Mouse (Mus musculus) cerebellum, postnatal 36 days (tissue): ENCODE measurements around the gene Isoc2a.
"Not testable (repeated sequence)": the region's sequence is repeated elsewhere in the genome, so short reads cannot be mapped to it uniquely, and the experiment has no call there.

Source experiments
- DNase-seq, 2 experiments: peaks; one replicate each; pipeline ENCODE4 v3.0.0; 2021 to 2022; ENCODE audit warnings: mixed read lengths in 2 of 2

The Isoc2a gene

DNA sequence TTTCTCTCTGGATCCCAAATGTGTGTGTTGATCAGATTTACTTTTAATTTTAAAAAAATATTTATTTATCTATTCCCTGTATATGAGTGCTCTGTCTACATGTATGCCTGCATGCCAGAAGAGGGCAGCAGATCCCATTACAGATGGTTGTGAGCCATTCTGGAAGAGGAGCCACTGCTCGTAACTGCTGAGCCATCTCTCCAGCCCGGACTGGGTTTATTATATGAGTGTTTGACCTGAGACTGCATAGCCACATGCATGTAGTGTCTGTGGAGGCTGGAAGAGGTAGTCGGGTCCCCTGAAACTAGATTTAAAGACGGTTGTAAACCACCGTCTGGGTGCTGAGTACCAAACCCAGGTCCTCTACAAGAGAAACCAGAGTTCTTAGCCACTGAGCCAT lies 11.9 kb upstream of the Isoc2a start:
- peak; percentile 49 to 59 for DNase-seq

DNA sequence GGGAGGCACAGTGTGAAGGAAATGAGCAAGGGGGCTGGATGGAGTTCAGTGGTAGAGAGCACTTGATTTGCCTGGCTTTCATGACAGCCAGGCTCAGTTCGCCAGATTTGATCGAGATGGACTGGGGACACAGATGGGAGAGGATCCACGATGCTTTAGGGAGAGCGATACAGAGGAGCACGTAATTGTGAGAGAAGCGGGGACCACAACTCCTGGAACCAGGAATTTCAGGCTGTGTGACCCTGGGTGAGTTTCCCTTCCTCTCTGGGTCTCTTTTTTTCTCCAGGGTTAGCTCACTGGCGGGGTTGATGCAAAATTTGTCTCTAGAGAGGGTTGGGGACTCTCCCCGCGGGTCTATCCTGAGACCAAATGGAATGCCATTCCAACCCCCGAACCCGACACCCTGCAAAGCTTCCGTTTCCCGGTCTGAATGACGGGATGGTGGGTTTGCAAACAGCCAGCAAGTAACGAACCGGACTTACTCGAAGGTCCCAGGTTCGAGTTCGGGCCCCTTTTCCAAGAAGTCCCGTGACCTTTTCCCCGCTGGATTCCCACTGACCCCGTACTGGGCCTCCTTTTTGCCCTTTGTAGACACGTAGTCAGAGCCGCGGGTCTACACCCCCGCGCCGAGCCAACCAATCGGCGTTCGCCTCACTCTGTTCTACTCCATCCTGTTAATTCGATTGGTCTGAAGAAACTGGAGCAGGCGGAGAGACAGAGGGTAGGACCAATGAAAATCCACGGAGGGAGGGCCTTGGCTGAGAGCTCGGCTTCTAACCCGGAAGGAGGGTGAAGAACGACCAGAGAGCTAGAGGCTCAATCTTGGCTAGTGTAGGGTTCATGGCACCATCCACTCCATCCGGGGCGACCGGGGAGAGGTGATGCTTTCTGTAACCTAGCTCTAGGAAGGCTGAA lies 11.1 kb upstream of the Isoc2a start:
- peak; percentile 96 to 97 for DNase-seq

- no peak for DNase-seq
Observed at GRCm38 (mm10) chr7:4866631-4867180, 10.2 kb upstream of the Isoc2a start.

- no peak for DNase-seq
Observed at GRCm38 (mm10) chr7:4870133-4870532, 6.8 kb upstream of the Isoc2a start, which contains the start of gene Isoc2b. TSS of gene Isoc2b (minus strand) at chr7:4870258.

- no peak for DNase-seq
Observed at GRCm38 (mm10) chr7:4877226-4877625, 273 bp downstream of the Isoc2a start.

GRCm38 (mm10) chr7:4878186-4878585 lies 1.2 kb downstream of the Isoc2a start:
- no peak for DNase-seq

- not testable (repeated sequence) for DNase-seq
Observed at GRCm38 (mm10) chr7:4879036-4879435, 2.1 kb downstream of the Isoc2a start.

DNA sequence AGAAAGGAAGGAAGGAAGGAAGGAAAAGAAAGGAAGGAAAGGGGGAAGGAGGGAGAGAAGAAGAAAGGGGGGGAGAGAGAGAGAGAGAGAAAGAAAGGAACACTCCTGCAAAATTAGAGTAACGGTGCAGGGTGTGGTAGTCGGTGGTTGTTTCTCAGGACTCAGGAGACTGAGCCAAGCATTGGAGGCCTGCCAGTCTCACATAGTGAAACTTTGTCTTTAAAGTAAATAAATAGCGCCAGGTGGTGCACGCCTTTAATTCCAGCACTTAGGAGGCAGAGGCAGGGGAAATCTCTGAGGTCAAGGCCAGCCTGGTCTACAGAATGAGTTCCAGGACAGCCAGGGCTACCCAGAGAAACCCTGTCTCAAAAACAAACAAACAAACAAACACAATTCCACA lies 9.7 kb downstream of the Isoc2a start:
- DNase-seq = no peak

DNA sequence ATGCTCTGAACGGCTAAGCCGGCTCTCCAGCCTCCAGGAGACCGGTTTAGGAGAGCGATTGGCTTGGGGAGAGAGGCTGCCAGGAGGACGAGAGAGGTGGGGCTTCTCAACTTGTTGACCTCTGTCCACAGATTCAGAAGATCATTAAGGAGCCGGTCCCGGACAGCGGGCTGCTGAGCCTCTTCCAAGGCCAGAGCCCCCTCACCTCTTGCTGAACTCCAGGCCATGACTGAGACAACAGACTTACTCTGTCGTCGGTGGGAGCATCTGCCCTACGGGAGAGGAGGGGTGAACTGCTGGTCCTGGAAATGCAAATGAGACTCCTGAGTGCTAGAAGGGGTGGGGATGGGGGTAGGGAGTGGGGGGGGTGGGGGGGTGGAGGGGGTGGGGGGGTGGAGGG lies 18.2 kb downstream of the Isoc2a start:
- DNase-seq = no peak

DNA sequence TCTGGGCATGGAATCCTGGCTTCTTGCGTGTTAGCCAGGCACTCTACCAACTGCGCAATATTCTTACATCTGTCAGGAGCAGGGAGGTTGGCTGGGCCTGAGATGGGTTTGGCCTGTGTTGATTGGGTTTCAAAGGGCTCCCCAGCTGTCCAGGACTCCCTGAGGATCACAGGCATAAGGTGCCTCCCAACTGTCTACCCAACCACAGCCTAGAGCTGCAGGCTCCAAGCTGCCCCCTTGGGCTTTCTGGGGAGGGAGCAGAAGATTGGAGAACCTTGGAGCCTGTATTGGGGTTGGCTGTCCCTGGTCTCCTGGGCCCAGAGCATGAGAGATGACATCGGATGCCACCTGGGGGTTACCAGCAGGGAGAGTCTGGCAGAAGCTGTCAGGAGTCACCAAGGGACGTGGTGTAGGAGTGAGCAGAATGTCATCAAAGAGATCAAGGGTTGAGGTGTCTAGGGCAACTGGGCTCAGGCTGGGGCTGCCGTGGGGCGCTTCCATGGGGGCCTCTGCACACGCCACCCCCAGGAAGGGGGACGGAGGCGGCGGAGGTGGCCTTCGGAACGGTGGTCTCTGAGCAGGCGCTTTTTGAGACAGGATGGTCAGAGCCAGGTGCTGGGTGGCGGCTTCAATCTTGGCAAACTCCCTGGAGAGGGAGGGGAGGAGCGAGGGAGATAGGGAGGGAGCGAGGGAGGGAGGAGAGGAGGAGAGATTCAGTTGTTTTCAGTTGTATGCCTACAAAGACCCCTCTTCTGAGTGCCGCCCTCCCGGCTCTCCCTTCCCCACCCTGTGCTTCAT lies 22.1 kb downstream of the Isoc2a start:
- DNase-seq = peak in 1 of 2 experiments; percentile 32

DNA sequence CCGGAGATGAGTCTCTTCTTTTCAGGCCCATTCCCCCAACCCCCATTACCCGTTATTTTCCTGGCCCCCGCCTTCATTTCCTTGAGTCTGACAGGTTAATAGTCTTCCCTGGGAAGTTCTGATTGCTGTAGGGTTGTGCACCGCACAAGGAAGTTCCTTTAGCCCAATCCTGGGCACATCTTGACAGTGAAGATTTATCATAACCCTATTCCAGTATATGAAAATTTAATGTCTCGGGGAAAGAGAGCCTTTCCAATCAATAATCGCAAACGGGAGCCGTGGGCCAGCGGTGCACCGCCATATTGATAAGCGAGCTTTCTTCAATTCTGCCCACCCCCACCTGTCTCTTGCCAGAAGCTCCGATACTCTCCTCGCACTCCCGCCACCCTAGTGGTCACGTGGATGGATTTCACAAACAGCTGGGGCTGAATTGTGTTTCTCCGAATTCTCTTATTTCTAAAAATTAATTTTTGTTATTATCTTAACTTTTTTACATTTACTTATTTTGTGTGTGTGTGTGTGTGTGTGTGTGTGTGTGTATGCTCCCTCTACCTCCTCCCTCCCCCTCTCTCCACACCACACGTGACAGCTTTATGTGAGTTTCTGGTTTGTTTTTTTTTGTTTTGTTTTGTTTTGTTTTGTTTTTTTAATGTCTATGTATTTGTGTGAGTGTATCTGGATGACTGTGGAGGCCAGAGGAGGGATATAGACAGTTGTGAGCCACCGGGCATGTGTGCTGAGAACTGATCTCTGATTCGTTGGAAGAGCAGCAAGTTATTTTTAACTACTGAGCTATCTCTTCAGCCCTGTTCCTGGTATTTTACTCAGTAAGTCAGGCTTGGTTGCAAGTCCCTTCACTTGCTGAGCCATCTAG lies 22.9 kb downstream of the Isoc2a start:
- DNase-seq = peak in 1 of 2 experiments; percentile 16

DNA sequence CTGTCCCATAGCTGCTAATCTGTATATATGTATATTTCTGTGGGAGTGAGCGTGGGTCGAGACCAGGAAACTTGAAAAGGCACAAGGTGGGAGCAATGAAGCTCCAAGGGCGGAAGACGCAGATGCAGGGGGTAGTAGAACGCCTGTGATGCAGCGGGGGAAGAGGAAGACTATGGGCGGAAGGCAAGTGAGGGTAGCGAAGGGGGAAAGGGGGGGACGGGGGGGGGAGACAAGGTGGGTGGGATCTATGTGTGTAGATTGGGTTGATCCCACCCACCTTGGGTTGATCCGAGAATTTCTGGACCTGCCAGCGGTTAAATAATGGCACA lies 23.5 kb downstream of the Isoc2a start:
- DNase-seq = no peak

- DNase-seq = peak in 1 of 2 experiments; percentile 22
Observed at GRCm38 (mm10) chr7:4901171-4901570, 24.2 kb downstream of the Isoc2a start.

- DNase-seq = no peak
Observed at GRCm38 (mm10) chr7:4902404-4902803, 25.5 kb downstream of the Isoc2a start.

GRCm38 (mm10) chr7:4906466-4906950 lies 29.6 kb downstream of the Isoc2a start, which contains the start of gene Gm36210:
TSS of gene Gm36210 (minus strand) at chr7:4906516.
- no peak for DNase-seq

GRCm38 (mm10) chr7:4911561-4911960 lies 34.6 kb downstream of the Isoc2a start:
- peak; percentile 55 to 61 for DNase-seq

DNA sequence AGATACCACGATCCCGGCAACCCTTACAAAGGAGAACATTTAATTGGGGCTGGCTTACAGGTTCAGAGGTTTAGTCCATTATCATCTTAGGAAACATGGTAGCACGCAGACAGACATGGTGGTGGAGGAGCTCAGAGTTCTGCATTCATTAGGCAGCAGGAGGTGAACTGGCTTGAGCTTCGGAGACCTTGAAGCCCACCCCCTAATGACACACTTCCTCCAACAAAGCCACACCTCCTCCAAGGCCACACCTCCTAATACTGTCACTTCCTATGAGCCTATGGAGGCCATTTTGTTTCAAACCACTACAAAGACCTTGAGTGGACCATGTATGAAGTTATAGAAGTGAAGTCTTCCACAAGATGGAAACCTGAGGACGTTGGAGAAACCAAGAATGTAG lies 35.3 kb downstream of the Isoc2a start:
- DNase-seq = no peak

DNA sequence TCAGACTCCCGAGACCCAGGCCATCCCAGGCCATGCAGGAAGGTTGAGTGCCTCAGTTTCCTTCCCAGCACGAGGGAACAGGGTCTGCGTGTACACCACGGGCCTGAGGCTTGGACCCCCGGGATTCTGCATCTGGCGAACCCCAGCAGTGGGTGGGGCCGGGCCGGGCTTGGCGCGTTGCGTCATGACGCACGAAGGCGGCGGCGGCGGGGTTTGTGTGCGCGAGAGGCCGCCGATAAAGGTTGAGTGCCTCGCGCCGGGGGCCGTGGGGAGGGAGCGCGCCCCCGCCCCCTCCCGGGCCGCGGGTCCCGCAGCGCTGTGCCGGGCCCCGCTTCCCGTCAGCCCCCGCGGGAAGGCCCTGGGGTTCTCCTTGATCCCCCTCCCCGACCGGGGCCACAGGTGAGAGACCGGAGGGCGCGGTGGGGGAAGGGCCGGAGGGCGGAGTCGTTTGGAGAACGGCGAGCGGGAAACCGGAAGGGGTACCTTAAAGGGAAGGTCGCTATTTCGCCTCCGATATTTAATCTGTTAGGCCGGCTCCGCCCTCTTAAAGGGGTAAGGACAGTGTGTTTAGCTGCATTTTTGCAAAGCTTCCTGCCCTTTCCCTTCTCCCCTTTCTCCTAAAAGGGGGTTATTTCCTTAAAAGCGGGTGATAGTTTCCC lies 38.2 kb downstream of the Isoc2a start, which contains the start of gene Zfp628:
Zfp628 (plus strand) TSS at position 211 of the 659 bp plus-strand sequence.
- peak; percentile 95 for DNase-seq

GRCm38 (mm10) chr7:4915669-4916416 lies 38.9 kb downstream of the Isoc2a start:
- peak; percentile 40 to 58 for DNase-seq

DNA sequence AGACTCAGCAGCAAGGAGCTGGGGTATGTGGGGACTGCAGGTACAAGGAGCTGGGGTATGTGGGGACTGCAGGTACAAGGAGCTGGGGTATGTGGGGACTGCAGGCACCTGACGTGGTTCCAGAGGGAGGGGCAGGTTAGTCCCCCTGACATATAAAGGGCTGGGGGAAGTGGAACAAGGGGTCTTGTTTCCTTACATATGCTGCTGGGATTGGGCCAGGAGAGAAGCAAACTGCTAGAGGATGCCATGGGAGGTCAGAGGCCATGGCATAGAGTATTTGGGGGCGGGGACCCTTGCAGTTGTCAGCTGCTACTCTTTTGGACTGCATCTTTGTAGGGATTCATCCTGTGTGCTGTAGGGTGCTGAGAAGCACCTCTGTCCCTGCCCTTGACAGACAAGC lies 40.5 kb downstream of the Isoc2a start:
- DNase-seq = no peak

DNA sequence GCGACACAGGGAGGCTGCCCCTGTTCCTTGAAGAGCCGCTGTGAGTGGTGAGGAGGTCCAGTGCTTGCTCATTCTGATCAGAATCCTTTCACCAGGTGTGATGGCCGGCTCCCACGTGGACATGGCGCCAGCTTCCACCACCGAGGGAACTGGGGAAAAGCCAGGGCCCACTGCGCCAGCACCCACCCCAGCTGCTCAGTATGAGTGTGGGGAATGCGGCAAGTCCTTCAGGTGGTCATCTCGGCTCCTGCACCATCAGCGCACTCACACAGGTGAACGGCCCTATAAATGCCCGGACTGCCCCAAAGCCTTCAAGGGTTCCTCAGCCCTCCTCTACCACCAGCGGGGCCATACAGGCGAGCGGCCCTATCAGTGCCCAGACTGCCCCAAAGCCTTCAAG lies 41.7 kb downstream of the Isoc2a start:
- DNase-seq = no peak
